Mouse (Mus musculus): ENCODE data around the gene Ppp3ca.

DNA sequence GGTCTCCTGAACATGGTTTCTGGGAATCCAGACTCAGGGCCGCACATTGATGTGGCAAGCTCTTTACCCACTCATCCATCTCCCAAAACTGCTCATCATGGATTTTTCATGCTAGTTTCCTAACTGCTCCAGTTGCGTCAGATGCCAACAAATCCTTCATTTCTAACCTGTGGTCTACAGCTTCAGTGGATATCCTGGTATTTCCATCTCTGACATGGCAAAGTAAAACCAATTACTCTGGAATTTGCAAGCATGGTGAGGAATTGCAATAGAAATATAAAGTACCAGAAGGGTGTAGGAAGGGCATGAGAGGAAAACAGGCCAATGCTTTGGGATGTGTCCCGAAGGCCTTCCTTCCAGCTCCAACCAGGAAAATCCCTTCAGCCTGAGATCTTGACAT lies 196.2 kb downstream of the Ppp3ca start:
- TF ChIP-seq POLR2A (IDR thresholded peaks at IDR 0.05; ENCODE audit: low read depth, low read length) (no peak), CTCF (IDR thresholded peaks at IDR 0.05; ENCODE audit: extremely low read depth, insufficient read depth, insufficient read length, insufficient replicate concordance) (no peak)
